Mouse (Mus musculus) left cerebral cortex, postnatal 14 days (tissue): ENCODE measurements around the gene Pex16. TPM values are rescaled to one million over a fixed set of nuclear protein-coding genes. Genes with fewer than 3 reads are reported as not detected.

Experiments used
- microRNA-seq, 2 experiments: library from miRNA; unstranded; fragments of <30 nt; microRNA quantifications; one replicate each; pipeline ENCODE4 v1.2.0; 2022
- total RNA-seq, 2 experiments: library from RNA; stranded (reverse); gene quantifications; 2 replicates each; pipeline ENCODE4 v1.2.3; 2021

The Pex16 gene
- total RNA-seq, 2 experiments from 2014 or later = 36.5 to 41.2 TPM

Small RNAs within 50 kb of the gene (microRNA-seq; reads per million reads assigned to microRNA genes)
- 3.4 to 5.4 reads per million in 2 experiments for gene Mir7000

Other genes starting within 250 kb of the Pex16 start
- under 1 TPM; 0.42 to 0.77 TPM for gene Large2, start 193 bp downstream of the Pex16 start, total RNA-seq
- 1 to 10 TPM; 2.9 to 4.0 TPM for gene 1700029I15Rik, start 7.9 kb downstream of the Pex16 start, total RNA-seq
- gene Mapk8ip1, start 26.6 kb downstream of the Pex16 start, total RNA-seq = 100 to 1,000 TPM; 392 to 397 TPM
- gene Cry2, start 59.4 kb downstream of the Pex16 start, total RNA-seq = 100 to 1,000 TPM; 109 to 116 TPM
- gene Slc35c1, start 85.9 kb downstream of the Pex16 start, total RNA-seq = 10 to 100 TPM; 20.5 to 22.1 TPM
- 100 to 1,000 TPM; 217 to 239 TPM for gene Chst1, start 225.0 kb downstream of the Pex16 start, total RNA-seq